Mouse (Mus musculus) layer of hippocampus, postnatal 10 days (tissue): ENCODE data around the gene Igfn1. TPM values are rescaled to one million over a fixed set of nuclear protein-coding genes. Genes with fewer than 3 reads are reported as not detected.

Experiments
- DNase-seq, 2 experiments: peaks; one replicate each; pipeline ENCODE4 v3.0.0; 2021; ENCODE audit warnings: low spot score in 2 of 2
- total RNA-seq, 2 experiments: library from RNA; stranded (reverse); gene quantifications; 2 replicates each; pipeline ENCODE4 v1.2.3; 2021

Gene Igfn1
- total RNA-seq, 2 experiments from 2014 or later, result 0.04 to 0.23 TPM

DNA sequence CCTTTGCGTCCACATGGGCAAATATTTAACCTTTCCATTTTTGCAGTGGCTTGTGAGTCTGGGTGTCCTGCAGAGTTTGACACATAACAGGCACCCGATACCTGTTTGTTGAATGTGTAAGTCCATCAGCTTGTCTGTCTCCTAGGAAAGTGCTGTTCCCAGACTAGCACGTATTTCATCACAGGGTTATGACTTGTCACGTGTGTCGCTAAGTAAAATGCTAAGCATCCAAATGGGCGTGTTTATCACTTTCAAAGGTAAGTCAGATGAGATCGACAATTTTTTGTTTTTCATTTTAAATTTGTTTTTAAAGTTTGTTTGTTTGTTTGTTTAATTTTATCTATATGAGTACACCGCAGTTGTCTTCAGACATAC is 2.0 kb upstream of the Igfn1 start:
- no peak for DNase-seq

GRCm38 (mm10) chr1:136007211-136008158 is 1.3 kb upstream of the Igfn1 start, which contains the start of gene Tmem9:
Gene Tmem9, plus strand, starts transcription at chr1:136008150.
- peak; percentile 59 to 71 for DNase-seq

DNA sequence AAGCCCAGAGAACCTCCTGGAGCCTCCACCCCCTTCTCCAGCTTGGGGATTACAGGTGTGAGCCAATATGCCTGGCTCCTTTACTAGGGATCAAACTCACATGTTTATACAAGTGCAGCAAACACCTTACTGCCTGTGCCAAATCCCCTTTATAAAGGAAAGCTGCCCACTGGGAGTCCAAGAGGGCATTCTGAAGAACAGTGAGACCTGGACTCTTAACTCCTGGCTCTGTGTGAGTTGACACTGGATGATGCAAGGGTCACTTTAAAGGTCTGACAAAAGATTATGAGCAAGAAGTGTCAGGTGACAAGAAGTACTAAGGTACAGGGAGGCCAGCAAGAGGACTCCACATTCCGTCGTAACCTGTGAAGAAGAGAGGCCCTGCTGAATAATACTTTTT is 4.7 kb downstream of the Igfn1 start:
- DNase-seq, result no peak

DNA sequence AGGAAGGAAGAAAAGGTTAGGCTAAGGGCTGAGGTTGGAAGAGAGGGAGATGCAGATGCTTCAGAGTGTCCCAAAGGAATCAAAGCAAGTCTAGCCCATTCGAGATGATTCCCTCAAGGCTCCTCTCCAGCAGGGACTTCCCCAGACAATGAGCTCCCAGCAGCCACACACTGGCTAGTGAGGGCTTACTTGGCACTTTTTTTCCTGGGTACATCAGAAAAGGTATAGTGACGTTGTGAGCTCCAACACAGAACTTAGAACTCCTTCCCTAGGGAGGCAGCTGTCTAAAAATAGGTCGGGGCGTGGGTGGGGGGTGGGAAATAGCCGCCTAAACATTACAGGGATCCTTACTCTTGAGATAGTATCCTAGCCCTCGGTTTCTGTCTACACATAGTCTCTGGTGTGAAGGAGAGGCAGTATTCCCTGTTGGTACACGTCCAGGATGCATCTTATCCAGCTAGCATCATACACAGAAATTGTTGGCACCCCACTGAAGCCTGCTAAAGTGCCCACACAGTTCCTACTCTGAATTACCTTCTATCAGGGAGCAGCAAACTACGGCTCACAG is 6.3 kb downstream of the Igfn1 start:
- no peak for DNase-seq

DNA sequence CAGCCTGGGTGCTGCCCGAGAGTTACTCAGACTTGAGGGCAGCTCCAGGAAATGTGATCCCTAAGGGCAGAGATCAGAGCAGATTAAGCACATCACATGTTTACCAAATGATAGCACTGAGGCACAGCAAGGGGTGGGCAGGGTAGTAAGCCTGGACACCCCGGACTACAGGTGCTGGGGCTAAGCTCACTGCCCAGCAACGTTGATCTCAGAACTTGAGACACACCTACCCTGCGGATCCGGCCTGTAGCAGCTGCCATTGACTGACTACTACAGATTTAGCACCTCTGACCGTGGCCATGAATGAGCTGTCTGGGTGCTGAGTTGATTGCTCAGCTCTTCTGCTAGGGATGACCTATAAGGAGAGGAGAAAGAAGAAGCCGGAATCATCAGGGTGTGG is 8.6 kb downstream of the Igfn1 start:
- no peak for DNase-seq

DNA sequence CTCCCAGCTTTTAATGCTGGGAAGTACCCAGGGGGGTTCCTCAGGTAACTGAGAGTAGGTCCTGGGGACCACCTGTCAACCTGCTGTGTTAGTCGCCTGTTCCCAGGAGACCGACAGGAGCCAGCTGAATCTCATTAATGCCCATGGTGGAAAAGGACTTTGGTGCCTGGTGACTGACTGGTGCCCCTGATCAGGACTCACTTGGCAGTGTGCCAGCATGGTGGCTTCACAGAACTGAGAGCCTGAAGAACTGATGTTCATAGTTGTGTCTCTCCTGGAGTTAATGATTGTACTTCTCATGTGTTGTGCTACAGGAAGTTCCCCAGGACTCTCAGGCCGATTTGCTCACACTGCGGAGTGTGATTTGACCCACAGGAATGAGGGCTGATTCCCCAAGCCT is 12.7 kb downstream of the Igfn1 start:
- DNase-seq, result no peak

- DNase-seq, result no peak
Measured at GRCm38 (mm10) chr1:135989876-135990275, 16.3 kb downstream of the Igfn1 start.

GRCm38 (mm10) chr1:135984105-135984504 is 22.0 kb downstream of the Igfn1 start:
- no peak for DNase-seq

- DNase-seq, result no peak
Measured at GRCm38 (mm10) chr1:135972576-135972975, 33.6 kb downstream of the Igfn1 start.

DNA sequence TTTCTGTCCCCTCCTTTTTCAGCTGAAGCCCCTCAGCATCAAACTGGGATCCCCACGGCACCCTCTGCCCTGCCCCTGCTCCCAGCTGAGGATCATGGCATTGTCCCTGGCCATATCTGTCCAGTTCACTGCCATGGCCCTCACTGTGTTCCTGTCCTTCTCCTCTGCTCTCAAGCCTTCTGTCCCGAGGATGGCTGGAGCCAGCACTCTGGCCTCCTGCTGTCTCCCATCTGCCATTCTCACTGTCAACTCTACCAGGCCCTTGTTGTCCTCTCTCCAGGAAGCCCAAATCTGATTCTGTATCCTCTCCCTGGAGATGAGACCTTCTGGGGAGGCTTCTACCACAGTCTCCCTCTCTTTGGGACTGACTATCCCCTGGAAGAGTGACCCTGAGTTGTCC is 35.7 kb downstream of the Igfn1 start:
- no peak for DNase-seq

DNA sequence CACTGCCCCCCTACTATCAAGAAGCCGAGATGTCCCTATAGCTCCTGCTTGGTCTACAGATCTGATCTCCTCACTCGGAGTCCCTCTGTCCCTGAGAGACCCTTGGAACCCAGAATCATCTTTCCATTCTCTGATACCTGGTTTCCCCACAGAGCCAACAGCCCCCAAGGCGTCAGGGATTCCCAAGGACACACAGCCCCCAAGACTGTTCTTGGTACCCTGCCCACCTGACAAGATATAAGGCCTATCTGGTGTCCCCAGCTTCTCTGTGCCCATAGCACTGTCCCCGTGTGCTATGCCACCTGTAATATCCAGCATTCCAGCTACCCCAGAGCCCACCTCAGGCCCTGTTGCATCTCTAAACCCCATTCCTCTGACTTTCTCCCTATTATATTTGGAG is 38.4 kb downstream of the Igfn1 start:
- DNase-seq, result no peak

GRCm38 (mm10) chr1:135964561-135964960 is 41.6 kb downstream of the Igfn1 start:
- DNase-seq, result no peak

GRCm38 (mm10) chr1:135963177-135963576 is 43.0 kb downstream of the Igfn1 start:
- DNase-seq, result no peak

DNA sequence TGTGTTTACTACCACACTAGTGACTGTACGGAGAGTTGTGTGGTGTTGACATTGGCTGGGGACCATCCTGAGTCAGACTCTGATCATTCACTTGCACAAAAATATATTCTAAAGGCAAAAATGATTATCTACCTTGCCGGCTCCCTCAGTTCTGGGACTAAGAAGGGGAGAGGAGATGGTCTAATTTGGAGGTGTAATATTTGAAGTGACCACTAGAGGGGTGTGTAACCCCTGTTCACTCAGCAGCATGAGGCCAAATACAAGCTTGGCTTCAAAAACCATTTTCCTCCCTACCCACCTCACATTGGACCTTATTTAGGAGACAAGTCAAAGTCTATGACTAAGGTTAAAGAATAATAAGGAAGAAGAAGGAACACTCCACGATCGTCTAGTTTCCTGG is 47.7 kb downstream of the Igfn1 start:
- no peak for DNase-seq

GRCm38 (mm10) chr1:135948871-135949270 is 57.3 kb downstream of the Igfn1 start:
- DNase-seq, result no peak

- no peak for DNase-seq
Measured at GRCm38 (mm10) chr1:135946247-135946646, 59.9 kb downstream of the Igfn1 start.

DNA sequence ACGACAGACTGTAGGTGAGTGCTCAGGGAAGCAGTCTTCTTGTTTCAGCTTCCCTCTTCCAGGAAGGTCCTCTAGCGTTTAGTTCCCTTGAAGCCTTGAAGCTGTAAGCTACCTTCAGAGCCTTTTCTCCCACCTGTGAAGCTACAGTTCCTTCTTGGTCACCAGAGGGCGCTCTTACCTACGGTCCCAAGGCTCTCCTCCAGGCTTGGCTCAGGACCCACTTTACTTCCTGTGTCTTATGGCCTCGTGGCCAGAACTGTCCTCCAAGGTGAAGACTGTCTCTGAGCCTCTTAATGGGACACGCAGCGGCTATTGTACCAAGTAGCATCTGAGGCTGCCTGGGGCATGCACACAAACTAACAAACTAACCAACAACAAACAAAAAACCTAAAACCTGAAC is 60.4 kb downstream of the Igfn1 start:
- DNase-seq, result peak; percentile 42 to 55

- DNase-seq, result peak; percentile 91 to 94
Measured at GRCm38 (mm10) chr1:135944526-135945259, 61.4 kb downstream of the Igfn1 start.

DNA sequence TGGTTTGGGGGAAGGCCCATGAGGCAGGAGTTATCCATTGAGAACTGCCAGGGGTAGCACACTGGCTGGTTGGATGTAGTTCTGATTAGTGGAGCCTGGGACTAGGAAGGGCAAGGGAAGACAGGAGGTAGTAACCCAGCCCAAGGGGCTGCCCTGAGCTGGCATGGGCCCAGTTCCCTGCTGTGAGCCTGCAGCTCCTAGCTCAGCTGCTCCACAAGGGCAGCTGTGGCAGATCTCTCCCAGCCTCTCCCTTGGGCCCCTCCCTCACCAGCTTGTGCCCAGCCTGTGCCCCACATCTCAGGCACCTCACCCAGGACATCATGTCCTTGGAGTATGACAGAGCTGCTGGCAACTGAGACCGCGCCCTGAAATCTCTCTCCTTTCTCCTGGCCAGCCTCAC is 62.4 kb downstream of the Igfn1 start:
- DNase-seq, result no peak

GRCm38 (mm10) chr1:135942116-135942515 is 64.0 kb downstream of the Igfn1 start:
- no peak for DNase-seq

GRCm38 (mm10) chr1:135941259-135942006 is 64.7 kb downstream of the Igfn1 start:
- DNase-seq, result no peak
